Mouse (Mus musculus) limb, embryonic 11.5 days (tissue): ENCODE data around the gene Ccdc8. TPM values are rescaled to one million over a fixed set of nuclear protein-coding genes. Genes with fewer than 3 reads are reported as not detected.
A peak's percentile ranks its signal among the peaks of the same experiment; 100 is the strongest.

Experiments
- ATAC-seq: fragments of 200-750 bp; cut with Nextera tagmentation; 2 replicates; pipeline ENCODE4 v1.8.0; 2017; ENCODE audit warnings: low read depth; ENCODE audit not compliant: insufficient number of reproducible peaks, low FRiP score, low TSS enrichment
- DNase-seq: peaks from one replicate; pipeline ENCODE4 v3.0.0-alpha.2; 2015; ENCODE audit warnings: low spot score
- H3K27ac ChIP-seq: fragments of 300-500 bp; sonication (generic); replicated peaks from 2 replicates; pipeline ENCODE4 v1.5.1; 2014; ENCODE audit warnings: low read depth, mild to moderate bottlenecking, low read length
- H3K27me3 ChIP-seq: fragments of 300-500 bp; sonication (generic); 2 replicates; pipeline ENCODE4 v1.6.1; 2014; ENCODE audit warnings: mild to moderate bottlenecking, low read length, mixed read lengths; ENCODE audit not compliant: control insufficient read depth, insufficient read depth
- H3K36me3 ChIP-seq: fragments of 300-500 bp; sonication (generic); 2 replicates; pipeline ENCODE4 v1.6.1; 2014; ENCODE audit warnings: mild to moderate bottlenecking, low read length, moderate library complexity, mixed read lengths; ENCODE audit not compliant: control insufficient read depth, insufficient read depth
- H3K4me1 ChIP-seq: fragments of 300-500 bp; sonication (generic); 2 replicates; pipeline ENCODE4 v1.6.1; 2014; ENCODE audit warnings: low read length, mixed read lengths; ENCODE audit not compliant: control insufficient read depth, insufficient read depth
- H3K4me2 ChIP-seq: fragments of 300-500 bp; sonication (generic); 2 replicates; pipeline ENCODE4 v1.6.1; 2014; ENCODE audit warnings: low read depth, mild to moderate bottlenecking, moderate library complexity; ENCODE audit not compliant: severe bottlenecking
- H3K4me3 ChIP-seq: fragments of 300-500 bp; sonication (generic); 2 replicates; pipeline ENCODE4 v1.5.1; 2014; ENCODE audit warnings: low read depth, low read length
- H3K9ac ChIP-seq: fragments of 300-500 bp; sonication (generic); 2 replicates; pipeline ENCODE4 v1.6.1; 2014; ENCODE audit warnings: mild to moderate bottlenecking, low read length
- H3K9me3 ChIP-seq: fragments of 300-500 bp; sonication (generic); 2 replicates; pipeline ENCODE4 v1.6.1; 2016; ENCODE audit warnings: low read length; ENCODE audit not compliant: control insufficient read depth
- WGBS: fragments of 180-500 bp; shearing (Covaris S2); extraction: QIAGEN DNeasy Blood & Tissue Kit; methylation state at CpG from one replicate; pipeline ENCODE4 v1.1.7; 2014; 5-methylcytosine and 5-hydroxymethylcytosine counted together
- polyA plus RNA-seq: library from polyadenylated mRNA; unstranded; fragments of >200 nt; fragmentation: Nextera tagmentation; extraction: Ambion mirVana; gene quantifications from 2 replicates; pipeline ENCODE4 v1.2.1, GENCODE M21; 2014

The Ccdc8 gene
- polyA plus RNA-seq, 1 experiment from 2014 or later: 26.4 TPM

DNA sequence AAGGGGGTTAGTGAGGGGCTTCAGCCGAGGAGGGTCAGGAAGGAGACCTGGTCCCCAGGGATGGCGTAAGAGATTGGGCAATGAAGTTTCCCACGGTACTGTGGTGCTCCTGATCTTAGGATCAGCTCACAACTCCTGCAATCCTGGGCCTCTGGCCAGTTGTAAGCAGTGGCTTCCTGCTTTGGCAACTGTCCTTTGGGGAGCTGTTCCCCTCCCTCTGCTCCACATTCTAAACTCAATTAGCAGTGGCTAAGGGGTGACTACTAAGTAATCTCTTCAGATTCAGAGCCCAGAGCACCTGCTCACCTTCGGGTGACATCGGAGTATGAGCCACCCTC lies 17.5 kb downstream of the Ccdc8 start:
- peaks cover 51% of the 10 kb centered on the region for H3K36me3 ChIP-seq
- 93% methylated on average over 5 of the region's 5 CpGs for WGBS
- no peak for ATAC-seq

DNA sequence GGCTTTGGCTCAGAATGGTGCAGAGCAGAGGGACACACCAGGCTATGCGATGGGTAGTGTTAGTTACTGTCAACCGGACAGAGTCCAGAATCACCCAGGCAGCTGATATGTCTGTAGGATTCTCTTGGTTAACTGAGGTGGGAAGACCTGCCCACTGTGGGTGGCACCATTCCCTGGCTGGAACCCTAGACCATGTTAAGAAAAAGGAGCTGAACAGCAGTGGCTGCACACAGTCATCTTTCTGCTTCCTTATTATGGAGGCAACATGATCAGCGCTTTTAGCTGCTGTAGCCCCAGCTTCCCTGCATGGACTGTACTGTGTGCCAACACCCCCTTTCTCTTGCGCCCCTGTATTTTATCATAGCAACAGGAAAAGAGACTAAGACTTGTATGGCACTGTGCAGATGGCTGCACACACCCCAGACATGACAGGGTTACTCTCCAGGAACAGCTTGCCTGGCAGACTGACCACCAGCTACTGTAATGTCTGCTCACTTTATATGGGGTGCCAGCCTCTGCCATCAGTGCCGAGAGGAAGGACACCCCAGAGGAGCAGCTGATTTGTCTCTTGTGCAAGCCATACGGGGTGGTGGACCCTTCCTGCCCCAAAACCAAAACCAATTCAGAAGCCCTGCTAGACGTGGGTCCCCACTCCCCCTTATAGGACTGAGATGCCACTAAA lies 19.5 kb downstream of the Ccdc8 start:
- 92% methylated on average over 7 of the region's 7 CpGs for WGBS
- no peak for ATAC-seq

More for the DNA sequence above, 17.5 kb downstream of the Ccdc8 start:
- Histone ChIP-seq H3K4me2 (no peak overlapping the region), H3K27me3 (no peaks in the 10 kb centered on the region), H3K27ac (no peak overlapping the region), H3K4me3 (no peak overlapping the region), H3K9me3 (no peaks in the 10 kb centered on the region), H3K9ac (no peak overlapping the region), H3K4me1 (no peaks in the 10 kb centered on the region)
- DNase-seq: no peak

DNA sequence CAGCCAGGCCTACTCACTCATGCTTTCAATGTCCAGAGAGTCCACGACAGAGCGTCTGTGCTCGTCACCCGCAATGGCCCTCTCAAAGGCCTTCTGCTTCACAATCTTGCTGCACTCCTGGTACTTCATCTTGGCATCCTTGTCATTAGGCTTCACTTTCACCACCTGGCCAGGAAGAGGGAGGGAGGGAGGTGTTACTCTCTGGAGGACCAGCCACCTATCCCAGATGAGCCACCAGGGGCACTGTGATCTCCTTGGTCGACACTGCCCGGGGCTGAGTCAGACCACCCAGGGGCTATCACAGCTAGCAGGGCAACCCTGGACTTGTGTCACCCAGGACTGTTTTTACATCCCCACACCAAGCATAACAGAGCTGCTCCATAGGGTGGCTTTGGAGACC lies 22.9 kb downstream of the Ccdc8 start:
- no peak overlapping the region for H3K9ac ChIP-seq

More for the DNA sequence above, 19.5 kb downstream of the Ccdc8 start:
- Histone ChIP-seq H3K9ac (peak overlapping the region; percentile 7; the same call in 1 of the 2 replicates), H3K9me3 (no peaks in the 10 kb centered on the region), H3K4me1 (no peaks in the 10 kb centered on the region), H3K4me2 (no peak overlapping the region), H3K4me3 (no peak overlapping the region), H3K27me3 (no peaks in the 10 kb centered on the region), H3K27ac (no peak overlapping the region), H3K36me3 (peaks cover 39% of the 10 kb centered on the region)
- no peak for DNase-seq

DNA sequence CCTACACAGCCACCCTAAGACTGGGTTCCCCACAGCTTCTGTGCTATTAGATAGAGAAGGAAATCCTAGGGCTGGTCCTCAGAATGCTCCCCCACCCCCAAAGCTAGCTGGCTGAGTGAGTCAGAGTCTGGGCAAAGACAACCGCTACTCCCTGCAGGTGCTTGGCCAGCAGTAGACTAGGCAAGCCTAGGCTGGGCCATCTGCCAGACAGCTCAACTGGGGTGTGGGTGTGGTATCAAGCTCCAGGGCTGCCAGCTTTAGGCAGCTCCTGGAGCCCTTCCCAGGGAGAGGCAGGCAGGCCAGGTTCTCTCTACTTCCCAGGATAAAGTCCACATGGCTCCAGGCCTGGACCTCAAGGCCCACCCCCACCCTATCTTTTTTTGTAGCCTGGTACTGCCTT lies 24.5 kb downstream of the Ccdc8 start:
- Histone ChIP-seq H3K4me3 (no peak overlapping the region), H3K9ac (no peak overlapping the region), H3K27ac (no peak overlapping the region), H3K36me3 (peaks cover 30% of the 10 kb centered on the region), H3K4me1 (no peaks in the 10 kb centered on the region), H3K9me3 (no peaks in the 10 kb centered on the region), H3K4me2 (no peak overlapping the region), H3K27me3 (no peaks in the 10 kb centered on the region)
- DNase-seq: no peak
- ATAC-seq: no peak
- WGBS: 100% methylated on average over 1 of the region's 1 CpGs

More for the DNA sequence above, 22.9 kb downstream of the Ccdc8 start:
- Histone ChIP-seq H3K27me3 (no peaks in the 10 kb centered on the region), H3K4me1 (no peaks in the 10 kb centered on the region), H3K27ac (no peak overlapping the region), H3K36me3 (peaks cover 33% of the 10 kb centered on the region), H3K9me3 (no peaks in the 10 kb centered on the region), H3K4me2 (no peak overlapping the region), H3K4me3 (no peak overlapping the region)
- DNase-seq (no peak), ATAC-seq (no peak)
- 87% methylated on average over 6 of the region's 6 CpGs for WGBS

DNA sequence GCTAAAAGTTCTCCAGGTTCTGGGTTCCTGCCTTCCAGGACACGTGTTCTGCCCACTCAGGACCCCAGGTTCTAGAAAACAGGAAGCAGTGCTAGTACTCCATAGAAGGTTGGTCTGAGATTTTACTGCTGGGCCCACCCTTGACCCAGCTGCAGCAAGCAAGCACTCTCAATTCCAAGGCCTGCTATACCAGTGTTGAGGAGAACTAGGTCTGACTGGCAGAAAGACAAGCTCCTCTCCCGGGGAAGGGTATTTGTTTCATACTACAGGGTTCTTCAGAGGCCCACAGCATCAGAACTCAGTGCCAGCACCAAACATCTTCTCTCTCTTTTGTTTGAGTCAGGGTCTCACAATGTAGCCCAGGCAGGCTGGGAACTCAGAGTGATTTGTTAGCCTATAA lies 25.4 kb downstream of the Ccdc8 start:
- 88% methylated on average over 2 of the region's 2 CpGs for WGBS
- no peak overlapping the region for H3K4me3 ChIP-seq
- H3K4me2 ChIP-seq: no peak overlapping the region
- ATAC-seq (no peak), DNase-seq (no peak)
- no peaks in the 10 kb centered on the region for H3K9me3 ChIP-seq
- no peak overlapping the region for H3K27ac ChIP-seq
- no peaks in the 10 kb centered on the region for H3K27me3 ChIP-seq
- no peak overlapping the region for H3K9ac ChIP-seq
- peaks cover 27% of the 10 kb centered on the region for H3K36me3 ChIP-seq
- no peaks in the 10 kb centered on the region for H3K4me1 ChIP-seq

DNA sequence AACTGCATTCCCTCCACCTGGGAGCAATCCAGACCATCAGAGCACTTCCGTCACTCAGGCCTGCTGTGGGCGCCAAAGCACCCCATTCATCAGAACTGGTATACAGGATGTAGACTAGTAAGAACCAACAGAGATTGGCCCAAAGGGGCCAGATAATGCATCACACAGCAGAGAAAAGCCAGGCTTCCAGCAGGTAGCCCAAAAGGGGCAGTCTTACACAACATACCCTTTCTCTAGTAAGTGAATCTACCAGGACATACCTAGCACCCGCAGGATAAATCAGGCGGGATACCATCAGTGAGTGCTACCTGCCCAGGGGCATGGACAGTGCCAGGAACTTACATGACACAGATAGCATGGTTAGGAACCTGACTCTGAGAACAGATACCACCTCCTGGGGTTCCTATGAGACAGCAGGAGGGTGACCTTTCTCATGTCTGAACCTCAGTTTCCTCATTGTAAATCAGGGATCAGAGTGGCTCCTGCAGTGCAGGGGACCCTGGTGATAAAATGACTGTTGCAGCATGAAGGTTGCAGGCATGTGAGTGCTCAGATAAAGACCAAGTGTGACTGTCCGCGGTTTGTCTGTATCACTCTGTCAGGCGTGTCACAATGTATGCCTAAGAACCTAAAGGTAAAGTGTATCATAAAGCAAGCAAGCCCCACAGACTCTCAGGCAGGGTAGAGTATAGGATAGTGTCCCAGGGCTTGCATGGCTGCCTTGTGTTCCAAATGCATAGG lies 27.1 kb downstream of the Ccdc8 start:
- Histone ChIP-seq H3K4me3 (no peak overlapping the region), H3K9me3 (no peaks in the 10 kb centered on the region), H3K27me3 (no peaks in the 10 kb centered on the region), H3K4me2 (no peak overlapping the region), H3K4me1 (0 out of 2 replicates have a peak, but pooled peaks cover 7% of the 10 kb centered on the region), H3K9ac (no peak overlapping the region), H3K27ac (no peak overlapping the region), H3K36me3 (peaks cover 19% of the 10 kb centered on the region)
- DNase-seq (no peak), ATAC-seq (no peak)
- 90% methylated on average over 7 of the region's 7 CpGs for WGBS

DNA sequence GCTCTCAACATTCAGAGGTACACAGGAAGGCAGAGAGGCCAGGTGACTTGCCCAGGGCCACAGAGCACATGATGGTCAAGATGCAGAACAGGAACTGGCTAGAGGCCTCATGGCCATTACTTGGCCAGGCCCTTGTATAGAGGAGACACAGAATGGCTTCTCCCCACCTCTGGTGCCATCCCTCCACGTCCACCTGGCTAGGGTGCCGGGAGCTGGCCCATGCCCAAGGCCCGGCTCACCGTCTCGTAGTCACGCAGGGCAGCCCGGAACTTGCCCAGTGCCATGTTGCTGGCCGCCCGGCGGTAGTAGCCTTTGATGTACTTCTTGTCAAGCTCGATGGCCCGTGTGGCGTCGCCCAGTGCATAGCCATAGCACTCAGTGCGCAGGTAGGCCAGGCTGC lies 29.7 kb downstream of the Ccdc8 start:
- Histone ChIP-seq H3K4me1 (peaks cover 21% of the 10 kb centered on the region), H3K27me3 (no peaks in the 10 kb centered on the region), H3K36me3 (peaks cover 17% of the 10 kb centered on the region), H3K4me3 (no peak overlapping the region), H3K4me2 (no peak overlapping the region), H3K9ac (no peak overlapping the region), H3K27ac (no peak overlapping the region), H3K9me3 (no peaks in the 10 kb centered on the region)
- WGBS: 94% methylated on average over 15 of the region's 15 CpGs
- DNase-seq: no peak
- ATAC-seq: no peak

DNA sequence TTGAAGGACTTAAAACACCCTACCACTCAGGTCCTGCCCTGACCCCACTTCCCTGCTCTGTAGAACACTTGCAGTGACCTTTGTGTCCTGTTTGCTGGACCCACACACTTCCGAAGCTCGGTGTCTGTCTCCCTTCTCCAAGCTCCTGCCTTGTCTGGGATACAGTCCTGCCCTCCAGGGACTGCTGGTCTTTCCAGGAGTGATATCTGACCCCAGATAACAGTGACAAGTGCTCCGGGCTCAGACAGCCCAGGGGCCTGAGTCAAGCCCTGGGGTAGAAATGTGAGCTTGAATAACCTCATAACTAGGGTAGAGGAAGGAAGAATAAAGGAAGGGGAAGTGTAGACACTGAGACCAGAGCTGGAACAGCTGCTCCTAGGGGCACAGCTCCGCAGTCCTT lies 31.2 kb downstream of the Ccdc8 start:
- WGBS: 82% methylated on average over 4 of the region's 4 CpGs
- Histone ChIP-seq H3K27ac (no peak overlapping the region), H3K9ac (no peak overlapping the region), H3K9me3 (no peaks in the 10 kb centered on the region), H3K4me1 (peaks cover 21% of the 10 kb centered on the region), H3K27me3 (no peaks in the 10 kb centered on the region), H3K4me3 (0 out of 2 replicates have a peak overlapping the region, but pooled peaks have one; percentile 0), H3K4me2 (no peak overlapping the region), H3K36me3 (peaks cover 17% of the 10 kb centered on the region)
- DNase-seq (no peak), ATAC-seq (no peak)
